Mouse (Mus musculus): ENCODE measurements around the gene Zkscan3.

Gene Zkscan3

DNA sequence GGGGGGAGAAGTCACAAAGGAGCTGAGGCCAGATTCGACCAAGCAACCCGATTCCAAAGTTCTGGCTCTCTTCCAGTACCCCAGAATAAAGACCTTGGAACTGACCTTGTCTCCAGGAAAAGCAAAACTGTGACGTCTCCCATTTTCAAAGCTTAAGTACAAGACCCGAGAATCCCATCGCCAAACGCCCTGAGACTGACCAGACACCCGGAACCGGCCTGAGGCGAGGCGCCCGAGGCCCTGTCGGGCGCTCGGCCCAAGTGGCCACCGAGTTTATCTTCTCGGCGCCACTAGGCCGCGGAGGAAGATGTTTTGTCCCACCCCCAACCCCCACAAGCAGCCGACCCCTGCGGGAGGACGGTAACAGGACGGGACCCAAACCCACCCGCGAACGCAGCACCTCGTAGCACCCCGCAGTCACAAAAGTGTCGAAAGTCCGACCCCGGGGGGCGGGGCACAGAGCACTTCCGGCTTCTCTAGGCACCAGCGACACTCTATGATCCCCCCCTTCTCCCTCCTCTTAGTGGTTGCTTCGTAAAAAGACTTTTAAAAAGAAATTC lies at the start of gene Zkscan3:
Gene Zkscan3 (minus strand): TSS at position 469 of the 560 bp plus-strand sequence.
- peak; percentile 89 to 90 for DNase-seq

DNA sequence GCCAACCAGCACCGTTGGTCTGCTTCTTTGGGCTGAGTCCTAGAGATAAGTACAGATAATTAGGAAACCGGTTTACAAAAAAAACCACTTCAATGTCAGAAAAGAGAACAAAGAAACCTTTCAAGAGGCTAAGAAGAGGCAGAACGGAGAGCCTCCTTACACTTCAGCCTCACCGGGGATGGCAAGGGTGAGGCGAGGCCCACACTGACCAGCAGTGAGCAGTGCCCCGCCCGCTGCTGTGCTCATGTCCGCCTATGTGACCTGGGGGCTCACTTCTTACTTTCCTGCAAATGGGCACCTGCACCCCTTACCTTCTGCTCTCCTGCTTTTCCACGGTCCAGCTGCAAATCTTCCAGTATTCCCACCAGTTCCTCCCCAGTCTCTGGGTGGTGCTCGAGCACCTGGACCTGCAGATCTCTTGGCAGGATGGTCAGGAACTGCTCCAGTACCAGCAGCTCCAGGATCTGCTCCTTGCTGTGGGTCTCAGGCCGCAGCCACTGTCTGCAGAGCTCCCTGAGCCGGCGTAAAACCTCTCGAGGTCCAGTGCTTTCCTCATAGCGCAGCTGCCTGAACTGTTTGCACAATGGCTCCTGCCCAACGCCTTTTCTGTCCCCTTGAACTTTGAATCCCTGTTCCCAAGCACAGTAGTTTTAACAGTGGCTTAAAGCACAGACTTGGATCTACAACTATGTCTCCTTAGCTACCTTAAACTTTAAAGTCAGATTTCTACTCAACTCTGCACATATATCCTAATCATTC lies 45.5 kb upstream of the Zkscan3 start:
- no peak for DNase-seq

GRCm38 (mm10) chr13:21446796-21447195 lies 44.2 kb upstream of the Zkscan3 start:
- no peak for DNase-seq

DNA sequence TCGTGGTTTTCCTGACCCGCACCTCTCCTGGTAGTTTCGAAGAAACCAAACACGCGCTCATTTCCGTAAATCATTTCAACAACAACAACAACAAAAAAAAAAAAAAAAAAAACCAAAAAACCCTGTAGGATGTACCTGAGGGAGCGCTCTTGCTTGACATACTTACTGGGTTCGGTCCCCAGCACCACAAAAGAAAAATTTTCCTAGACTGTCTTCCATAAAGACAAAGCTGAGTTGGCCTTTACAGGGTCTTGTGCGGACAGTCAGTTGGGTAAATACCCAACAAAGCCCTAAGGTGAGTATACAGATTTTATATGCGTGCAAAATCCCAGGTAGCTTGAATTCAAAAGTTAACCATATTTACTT lies 38.6 kb upstream of the Zkscan3 start:
- DNase-seq, result no peak

GRCm38 (mm10) chr13:21440503-21441206 lies 38.1 kb upstream of the Zkscan3 start, which contains the start of gene Pgbd1:
Pgbd1 (minus strand) TSS chr13:21441058.
- DNase-seq, result peak; percentile 29 to 39

- no peak for DNase-seq
Observed at GRCm38 (mm10) chr13:21435476-21435875, 32.9 kb upstream of the Zkscan3 start.

GRCm38 (mm10) chr13:21427631-21428030 lies 25.1 kb upstream of the Zkscan3 start:
- no peak for DNase-seq

DNA sequence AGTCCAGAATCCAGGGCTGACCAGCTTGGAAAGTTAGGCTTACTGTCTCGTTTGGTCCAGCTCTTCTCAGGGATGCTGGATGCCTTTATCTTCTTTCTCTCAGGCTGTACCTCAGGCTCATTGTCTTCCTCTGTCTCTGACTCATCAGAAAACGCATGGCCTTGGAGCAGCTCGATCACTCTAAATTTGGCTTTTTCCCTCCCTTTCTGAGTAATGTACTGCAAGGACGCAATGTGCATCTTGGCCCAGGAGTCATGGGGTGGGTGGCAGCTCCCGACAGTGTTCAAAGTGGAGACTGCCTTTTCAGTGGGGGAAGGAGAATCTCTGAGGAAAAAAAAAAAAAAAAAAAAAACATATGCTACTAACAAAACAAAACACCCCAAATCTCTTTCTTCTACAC lies 20.7 kb upstream of the Zkscan3 start:
- DNase-seq, result no peak

- DNase-seq, result no peak
Observed at GRCm38 (mm10) chr13:21418865-21419264, 16.3 kb upstream of the Zkscan3 start.

DNA sequence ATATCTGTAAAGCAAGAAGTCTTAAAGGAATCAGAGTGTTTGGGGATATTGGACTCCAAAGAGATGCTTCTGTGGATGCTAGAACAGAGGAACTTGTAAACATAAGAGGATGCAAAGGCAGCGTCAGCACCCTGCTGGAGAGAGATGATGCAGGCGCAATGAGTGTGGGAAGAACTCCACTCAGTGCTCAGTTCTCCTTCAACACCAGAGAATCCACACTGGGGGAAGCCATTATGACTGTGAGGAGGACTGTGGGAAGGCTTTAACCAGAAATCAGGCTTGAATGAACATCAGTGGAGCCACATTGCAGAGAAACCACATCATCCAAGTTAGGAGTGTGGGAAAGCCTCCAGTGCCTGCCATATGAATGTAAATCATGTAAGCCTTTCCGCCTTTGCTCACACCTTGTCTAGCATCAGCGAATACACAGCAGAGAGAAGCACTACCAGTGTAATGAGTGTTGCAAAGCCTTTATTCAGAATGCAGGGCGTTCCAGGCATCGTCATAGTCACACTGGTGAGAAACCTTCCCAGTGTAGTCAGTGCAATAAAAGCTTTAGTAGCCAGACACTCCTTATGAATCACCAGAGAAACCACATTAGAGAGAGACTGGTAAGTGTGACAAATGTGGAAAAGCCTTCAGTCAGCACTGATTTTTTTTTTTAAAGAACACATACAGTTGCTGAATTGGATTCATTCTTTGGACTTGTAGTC lies 14.9 kb upstream of the Zkscan3 start:
- no peak for DNase-seq

DNA sequence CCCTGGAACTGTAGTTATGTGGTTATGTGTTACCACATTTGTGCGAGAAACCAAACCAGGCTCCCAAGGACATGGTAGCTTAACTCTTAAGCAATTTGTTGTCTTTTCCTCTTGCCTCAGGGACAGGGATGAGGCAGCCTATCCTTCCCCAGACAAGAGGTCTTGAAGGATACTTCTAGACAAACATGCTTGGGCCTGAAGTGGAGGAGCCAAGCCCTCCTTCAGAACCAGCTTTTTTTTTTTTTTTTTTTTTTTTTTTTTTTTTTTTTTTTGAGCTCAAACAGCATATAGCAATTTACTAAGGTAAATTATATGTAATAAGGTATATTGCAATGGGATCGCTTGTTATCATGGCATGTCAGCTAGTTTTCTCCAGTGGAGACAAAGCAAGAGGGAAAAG lies 13.2 kb upstream of the Zkscan3 start:
- no peak for DNase-seq

DNA sequence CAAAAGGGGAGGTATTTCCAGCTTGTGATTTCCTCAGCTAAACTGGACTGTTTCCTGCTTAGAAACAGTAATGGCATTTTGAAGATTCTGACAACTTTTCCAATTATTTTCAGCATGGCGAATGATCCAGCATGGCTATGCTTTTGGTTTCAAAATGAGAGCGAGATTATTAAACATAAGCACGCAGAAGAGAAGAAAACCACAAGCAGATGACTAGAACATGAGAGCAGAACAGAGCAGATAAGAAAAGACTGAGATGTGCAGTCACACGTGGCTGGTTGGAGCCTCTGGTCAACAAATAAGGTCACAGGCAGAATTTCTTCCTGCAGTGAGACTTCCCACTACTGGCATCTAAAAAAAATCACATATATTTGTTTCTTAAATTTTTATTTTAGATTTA lies 12.7 kb upstream of the Zkscan3 start:
- no peak for DNase-seq

- DNase-seq, result no peak
Observed at GRCm38 (mm10) chr13:21414231-21415212, 12.0 kb upstream of the Zkscan3 start.

DNA sequence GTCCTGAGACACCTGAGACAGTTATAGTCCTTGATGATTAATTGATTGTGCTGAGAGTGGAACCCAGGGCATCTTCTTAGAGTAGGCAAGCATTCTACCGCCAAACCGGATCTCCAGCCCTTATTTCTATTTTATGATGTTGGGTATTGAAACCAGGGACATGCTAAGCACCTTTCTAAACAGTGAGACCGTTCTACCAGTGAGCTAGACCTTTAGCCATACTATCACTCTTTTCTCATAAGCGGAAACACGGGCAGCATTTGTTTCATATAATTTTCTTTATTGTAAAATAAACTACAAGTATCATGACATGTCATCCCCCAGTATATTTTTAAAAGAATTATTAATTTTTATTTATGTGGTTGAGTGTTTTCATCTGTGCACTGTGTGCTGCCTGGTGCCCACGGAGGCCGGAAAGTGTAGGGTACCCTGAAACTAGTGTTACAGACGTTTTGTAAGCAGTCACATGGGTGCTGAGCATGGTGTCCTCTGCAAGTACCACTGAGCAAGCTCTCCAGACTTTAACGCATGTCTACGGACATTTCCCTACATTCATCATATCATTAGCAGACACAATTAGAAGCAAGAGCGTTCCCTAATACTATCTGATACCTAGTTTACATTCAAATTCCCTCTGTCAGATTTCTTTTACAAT lies 6.4 kb upstream of the Zkscan3 start:
- peak in 1 of 2 experiments; percentile 9 for DNase-seq

DNA sequence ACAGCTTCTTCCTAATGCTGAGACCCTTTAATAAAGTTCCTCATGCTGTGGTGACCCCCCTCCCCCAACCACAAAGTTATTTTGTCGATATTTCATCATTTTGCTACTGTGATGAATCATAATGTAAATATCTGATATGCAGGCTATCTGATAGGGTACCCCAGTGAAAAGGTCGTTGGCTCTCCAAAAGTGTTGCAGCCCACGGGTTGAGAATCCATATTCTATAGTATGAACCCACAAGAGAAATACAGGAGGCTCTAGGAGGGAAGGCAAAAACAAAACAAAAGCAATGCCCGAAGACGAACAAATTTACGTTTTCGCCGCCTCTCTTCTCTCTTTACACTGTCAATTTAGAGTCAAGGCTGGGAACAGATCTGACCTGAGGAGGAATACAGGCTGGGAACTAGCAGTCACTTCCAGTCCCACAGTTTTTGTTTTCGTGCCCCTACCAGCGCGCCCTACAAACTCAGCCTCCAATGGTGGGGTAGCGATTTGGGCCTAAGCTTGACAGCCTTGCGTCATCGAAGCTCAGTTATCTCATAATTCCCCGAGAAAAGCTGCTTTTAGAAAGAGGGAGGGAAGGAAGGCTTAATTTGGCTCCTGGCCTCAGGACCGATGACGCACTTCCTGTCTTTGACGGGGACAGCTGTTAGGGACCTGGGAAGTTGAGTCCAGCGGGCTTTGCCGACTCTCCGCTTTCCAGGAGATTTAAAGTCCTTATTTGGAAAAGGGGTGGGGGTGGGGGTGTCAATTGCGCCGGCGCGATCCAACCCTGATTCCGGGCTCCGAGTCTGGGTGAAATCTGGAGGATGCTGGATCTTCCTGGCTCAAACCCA lies 5.6 kb upstream of the Zkscan3 start:
- DNase-seq, result peak; percentile 27 to 36

DNA sequence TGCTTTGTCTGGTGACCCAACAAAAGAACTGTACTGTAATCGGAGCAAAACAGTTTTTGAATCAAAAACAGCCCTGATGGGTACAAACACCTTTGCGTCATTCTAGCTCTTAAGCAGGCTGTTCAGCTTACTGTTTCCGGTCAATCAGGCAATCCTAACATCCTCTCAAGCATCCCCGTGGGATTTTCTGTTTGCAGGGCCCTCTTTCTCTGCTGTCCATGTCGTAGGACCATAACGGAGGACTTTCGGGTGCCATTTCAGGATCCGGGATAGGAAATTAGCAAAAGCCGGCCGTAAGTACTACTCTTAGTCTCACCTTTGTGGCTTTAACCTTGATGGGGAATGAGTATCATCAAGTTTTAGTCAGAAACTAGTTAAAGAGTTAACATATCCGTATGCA lies 4.8 kb upstream of the Zkscan3 start:
- DNase-seq, result no peak

DNA sequence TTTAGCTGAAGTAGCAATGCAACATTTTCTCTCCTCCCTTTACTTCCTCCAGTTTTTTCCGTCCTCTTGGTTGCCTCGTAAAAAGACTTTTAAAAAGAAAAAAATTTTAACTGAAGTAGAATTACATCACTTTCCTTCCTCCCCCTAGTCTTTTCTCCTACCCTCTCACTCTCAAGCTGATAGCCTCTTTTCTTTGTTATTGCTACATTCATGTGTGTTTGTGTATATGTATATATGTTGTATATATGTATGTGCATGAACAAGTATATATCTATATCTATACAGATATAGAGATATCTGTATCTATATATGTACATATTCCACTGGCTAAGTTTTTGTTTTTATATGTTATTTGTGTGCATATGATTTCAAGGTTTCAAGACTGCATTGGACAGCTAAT lies 293 bp upstream of the Zkscan3 start:
- no peak for DNase-seq

GRCm38 (mm10) chr13:21401636-21402286 lies 794 bp downstream of the Zkscan3 start:
- DNase-seq, result no peak

DNA sequence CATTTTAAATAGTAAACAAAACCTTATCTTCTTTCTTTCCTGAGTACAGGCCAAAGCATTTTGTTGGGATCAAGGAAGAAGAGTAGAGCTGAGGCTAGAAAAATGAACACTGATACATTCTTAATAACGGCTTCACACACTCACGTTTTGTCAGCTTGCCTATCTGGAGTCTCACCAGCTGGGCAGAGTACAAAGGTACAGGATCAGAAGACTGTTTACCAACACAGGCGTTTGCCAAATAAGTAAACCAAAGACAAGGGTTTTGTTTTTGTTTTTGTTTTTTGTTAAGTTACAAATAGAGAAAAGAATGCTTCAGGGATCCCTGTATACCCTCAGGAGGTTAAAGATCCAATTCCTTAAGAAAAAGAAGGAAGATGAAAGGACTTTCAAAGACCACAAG lies 1.4 kb downstream of the Zkscan3 start:
- no peak for DNase-seq

DNA sequence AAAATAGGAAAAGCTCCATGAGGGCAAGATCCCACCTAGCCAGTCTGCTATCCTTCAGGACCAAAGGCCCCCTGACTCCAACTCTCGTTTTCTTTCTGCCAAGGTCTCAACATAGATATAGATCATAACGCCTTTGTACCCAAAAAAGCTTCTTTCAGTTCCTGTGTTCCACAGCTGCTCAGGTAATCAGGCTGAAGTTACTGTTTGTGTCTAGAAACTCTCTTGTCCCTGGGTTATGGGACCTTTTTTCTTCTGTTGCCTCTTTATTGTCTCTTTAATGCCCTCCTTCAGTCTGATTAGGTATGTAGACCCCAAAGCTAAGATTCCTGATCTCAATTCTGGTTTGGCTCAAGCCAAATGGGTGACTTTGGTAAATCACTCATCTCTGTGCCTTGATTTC lies 5.1 kb downstream of the Zkscan3 start:
- DNase-seq, result no peak

Measured in B cell, adult 2 months (primary cell).